Comparison of ENCODE assay signal across 28 mouse cellular contexts in the genomic region with DNA sequence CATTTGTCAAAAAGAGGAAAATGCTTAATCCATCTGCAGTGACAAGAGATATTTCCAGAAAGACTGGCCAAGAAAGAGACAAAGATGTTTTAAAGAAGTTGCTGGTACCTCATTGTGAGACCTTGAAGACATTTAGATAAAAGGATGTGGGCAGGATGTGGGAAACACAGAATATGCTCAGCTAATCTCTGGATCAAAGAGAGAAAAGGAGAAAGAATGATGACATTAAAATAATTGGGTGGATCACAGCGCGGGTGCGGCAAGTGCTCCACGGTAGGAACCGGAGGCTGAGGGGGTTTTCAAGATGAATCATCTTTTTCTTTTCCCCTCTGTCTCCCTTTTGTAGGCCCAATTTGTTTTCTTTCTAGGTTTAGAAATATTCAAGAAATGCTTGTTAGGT.
DNase-seq lines count a peak whose midpoint lies in the region; ATAC-seq and TF ChIP-seq lines count a peak whose summit lies in the region.
"Had no signal": no experiment of that assay in that cellular context is flagged by ENCODE, and none has a peak within 500 bp of the region (broad histone marks: within the 10 kb centered on the region; RNA-seq: fewer than 3 reads in every experiment).

No protein-coding gene starts in this region.

- H3K4me3 ChIP-seq in thymus, adult 2 months (ENCODE audit: control insufficient read depth, insufficient read depth, low read length), result no peak overlapping the region
- H3K4me3 ChIP-seq: embryonic facial prominence, embryonic 10.5 days; embryonic facial prominence, embryonic 15.5 days; forebrain, embryonic 15.5 days; heart, embryonic 10.5 days; heart, embryonic 15.5 days; hindbrain, embryonic 12.5 days; limb, embryonic 12.5 days; liver, embryonic 15.5 days; midbrain, embryonic 12.5 days; neural tube, embryonic 15.5 days had no signal

- TF ChIP-seq POLR2A in thymus, adult 2 months (IDR thresholded peaks at IDR 0.05; ENCODE audit: control insufficient read depth, extremely low read depth, insufficient read depth, low read length, poor library complexity), result no peak

- TF ChIP-seq CTCF in thymus, adult 2 months (IDR thresholded peaks at IDR 0.05; ENCODE audit: borderline replicate concordance, control insufficient read depth, extremely low read depth, insufficient read depth, low read length, poor library complexity), result no peak

- H3K27me3 ChIP-seq in thymus, adult 2 months (ENCODE audit: control insufficient read depth, insufficient read depth, low read length), result no peaks in the 10 kb centered on the region
- H3K27me3 ChIP-seq: embryonic facial prominence, embryonic 15.5 days; forebrain, embryonic 15.5 days; heart, embryonic 15.5 days; hindbrain, embryonic 12.5 days; limb, embryonic 12.5 days; liver, embryonic 15.5 days; midbrain, embryonic 12.5 days; neural tube, embryonic 15.5 days had no signal

- no peaks in the 10 kb centered on the region for H3K4me1 ChIP-seq in thymus, adult 2 months (replicated peaks; ENCODE audit: control insufficient read depth, insufficient read depth, low read length)
- H3K4me1 ChIP-seq: embryonic facial prominence, embryonic 10.5 days; embryonic facial prominence, embryonic 15.5 days; forebrain, embryonic 15.5 days; heart, embryonic 15.5 days; hindbrain, embryonic 12.5 days; limb, embryonic 12.5 days; liver, embryonic 15.5 days; midbrain, embryonic 12.5 days; neural tube, embryonic 15.5 days had no signal

- peak; percentile 87 for ATAC-seq in activated CD4-positive, CD25-positive, alpha-beta regulatory T cell, adult 4 months
- ATAC-seq in erythroid progenitor cell, adult 5-6 weeks (replicated peaks; ENCODE audit: low FRiP score, poor library complexity, severe bottlenecking), result no peak
- ATAC-seq: forebrain, embryonic 15.5 days; hindbrain, postnatal 0 days; intestine, postnatal 0 days had no signal

- WGBS in thymus, adult 2 months, result 13% methylated on average over 5 of the region's 5 CpGs

- H3K36me3 ChIP-seq in thymus, adult 2 months (ENCODE audit: control insufficient read depth, insufficient read depth, low read length), result no peaks in the 10 kb centered on the region
- H3K36me3 ChIP-seq: embryonic facial prominence, embryonic 10.5 days; embryonic facial prominence, embryonic 15.5 days; forebrain, embryonic 15.5 days; heart, embryonic 10.5 days; heart, embryonic 15.5 days; hindbrain, embryonic 12.5 days; limb, embryonic 12.5 days; liver, embryonic 15.5 days; midbrain, embryonic 12.5 days; neural tube, embryonic 15.5 days had no signal

- DNase-seq in thymus, postnatal 0 days (ENCODE audit: low spot score), result peak; percentile 35
- DNase-seq in thymus, adult 2 months, result no peak
- DNase-seq in naive thymus-derived CD4-positive, alpha-beta T cell, adult 2 months (ENCODE audit: low read depth), result peak; percentile 76
- DNase-seq in spleen, postnatal 14 days (ENCODE audit: low spot score in 2 of 2), result no peak
- DNase-seq in adipocyte (ENCODE audit: low spot score), result no peak
- DNase-seq in B cell, adult 2 months, result no peak
- DNase-seq: adrenal gland, adult 8-10 months; cerebellum, adult 8-10 months; cerebellum, postnatal 25 days; heart, postnatal 36 days; lung, embryonic 14.5 days; lung, postnatal 14 days; retina, postnatal 1 day; right cerebral cortex, postnatal 14 days had no signal

- no peak overlapping the region for H3K27ac ChIP-seq in thymus, adult 2 months (ENCODE audit: control insufficient read depth, insufficient read depth, low read length)
- H3K27ac ChIP-seq: embryonic facial prominence, embryonic 10.5 days; embryonic facial prominence, embryonic 15.5 days; forebrain, embryonic 15.5 days; heart, embryonic 10.5 days; heart, embryonic 15.5 days; hindbrain, embryonic 12.5 days; hindbrain, postnatal 0 days; limb, embryonic 12.5 days; liver, embryonic 15.5 days; midbrain, embryonic 12.5 days; neural tube, embryonic 15.5 days had no signal

Comparison
In these comparisons a context has a peak if more than half of its experiments do, and no peak if none do; other contexts are left out.
1. DNase-seq: peak in thymus, postnatal 0 days (single experiment) and naive thymus-derived CD4-positive, alpha-beta T cell, adult 2 months (single experiment); none in thymus, adult 2 months (single experiment), spleen, postnatal 14 days (0 of 2), adipocyte (single experiment) and B cell, adult 2 months (0 of 2).